Mouse (Mus musculus) heart, embryonic 16.5 days (tissue): Measurements from ENCODE around the gene Tbc1d9b. TPM values are rescaled to one million over a fixed set of nuclear protein-coding genes. Genes with fewer than 3 reads are reported as not detected.
A peak's percentile ranks its signal among the peaks of the same experiment; 100 is the strongest.

Experiments
- ATAC-seq: fragments of 200-750 bp; cut with Nextera tagmentation; replicated peaks from 2 replicates; pipeline ENCODE4 v1.8.0; 2017; ENCODE audit warnings: moderate number of reproducible peaks; ENCODE audit not compliant: insufficient read depth, low FRiP score; ENCODE audit errors: extremely low read depth
- H3K27ac ChIP-seq: fragments of 300-500 bp; sonication (generic); 2 replicates; pipeline ENCODE4 v1.5.1; 2014; ENCODE audit warnings: mild to moderate bottlenecking, low read length, control low read depth, moderate library complexity
- H3K27me3 ChIP-seq: fragments of 300-500 bp; sonication (generic); 2 replicates; pipeline ENCODE4 v1.6.1; 2014; ENCODE audit warnings: low read length, mixed read lengths; ENCODE audit not compliant: control insufficient read depth, insufficient read depth
- H3K36me3 ChIP-seq: fragments of 300-500 bp; sonication (generic); 2 replicates; pipeline ENCODE4 v1.6.1; 2014; ENCODE audit not compliant: control insufficient read depth, insufficient read depth
- H3K4me1 ChIP-seq: fragments of 300-500 bp; sonication (generic); 2 replicates; pipeline ENCODE4 v1.6.1; 2014; ENCODE audit warnings: low read length, mixed read lengths; ENCODE audit not compliant: control insufficient read depth, insufficient read depth
- H3K4me2 ChIP-seq: fragments of 300-500 bp; sonication (generic); 2 replicates; pipeline ENCODE4 v1.6.1; 2014; ENCODE audit warnings: low read depth, mild to moderate bottlenecking, control low read depth, low read length
- H3K4me3 ChIP-seq: fragments of 300-500 bp; sonication (generic); 2 replicates; pipeline ENCODE4 v1.5.1; 2014; ENCODE audit warnings: mild to moderate bottlenecking, control low read depth, low read length
- H3K9ac ChIP-seq: fragments of 300-500 bp; sonication (generic); 2 replicates; pipeline ENCODE4 v1.6.1; 2014; ENCODE audit warnings: low read length, control low read depth
- H3K9me3 ChIP-seq: fragments of 300-500 bp; sonication (generic); replicated peaks from 2 replicates; pipeline ENCODE4 v1.6.1; 2016; ENCODE audit warnings: low read length; ENCODE audit not compliant: control insufficient read depth
- WGBS: fragments of 180-500 bp; shearing (Covaris S2); extraction: QIAGEN DNeasy Blood & Tissue Kit; methylation state at CpG from one replicate; pipeline ENCODE4 v1.1.7; 2014; 5-methylcytosine and 5-hydroxymethylcytosine counted together
- polyA plus RNA-seq: library from polyadenylated mRNA; unstranded; fragments of >200 nt; fragmentation: Nextera tagmentation; extraction: Ambion mirVana; gene quantifications from 2 replicates; pipeline ENCODE4 v1.2.1, GENCODE M21; 2015

The Tbc1d9b gene
- polyA plus RNA-seq, 1 experiment from 2014 or later, result 34.1 TPM

DNA sequence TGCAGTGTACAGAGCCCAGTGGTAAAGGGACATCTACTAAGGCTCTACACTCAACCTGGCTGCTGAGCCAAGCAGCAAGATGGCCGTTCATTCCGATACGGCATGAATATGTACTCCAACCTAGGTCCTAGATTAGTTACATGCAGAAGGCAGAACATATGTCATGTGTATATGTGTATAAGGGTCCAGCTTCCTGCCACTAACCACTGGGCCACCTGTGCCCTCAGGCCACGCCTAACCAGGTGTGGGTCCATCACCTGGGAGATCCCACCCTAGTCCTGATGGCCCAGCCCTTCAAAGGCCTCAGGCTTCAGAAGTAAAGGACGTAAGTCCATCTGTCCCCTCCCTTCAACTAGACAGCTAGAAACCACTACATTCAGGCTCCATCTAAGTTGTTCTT lies 76.8 kb downstream of the Tbc1d9b start:
- Histone ChIP-seq H3K27me3 (no peaks in the 10 kb centered on the region), H3K9me3 (no peaks in the 10 kb centered on the region), H3K36me3 (peaks cover 39% of the 10 kb centered on the region), H3K4me2 (no peak overlapping the region), H3K4me1 (peaks cover 26% of the 10 kb centered on the region), H3K27ac (no peak overlapping the region), H3K9ac (no peak overlapping the region), H3K4me3 (no peak overlapping the region)
- 90% methylated on average over 5 of the region's 5 CpGs for WGBS
- no peak for ATAC-seq

DNA sequence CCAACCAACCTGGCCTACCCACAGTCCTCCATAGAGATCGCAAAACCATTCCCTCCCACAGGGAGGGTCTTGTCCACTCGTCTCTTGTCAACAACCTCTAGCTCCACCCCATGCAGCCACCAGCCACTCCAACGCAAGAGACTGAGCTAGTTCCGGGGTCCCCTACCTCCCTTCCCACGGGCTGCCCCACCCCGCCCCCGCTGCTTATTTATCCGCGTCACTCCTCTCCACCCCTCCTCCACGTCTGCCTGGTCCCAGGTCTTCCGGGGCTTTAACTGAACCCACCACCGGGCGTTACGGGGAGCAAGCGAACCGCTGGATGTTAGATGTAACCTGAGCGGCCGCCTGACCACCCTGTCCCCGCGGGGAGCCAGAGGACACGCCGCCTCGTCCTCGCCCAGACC lies 78.9 kb downstream of the Tbc1d9b start:
- H3K9me3 ChIP-seq, result no peaks in the 10 kb centered on the region
- ATAC-seq, result peak; percentile 90
- peaks cover 23% of the 10 kb centered on the region for H3K36me3 ChIP-seq
- H3K4me1 ChIP-seq, result peaks cover 34% of the 10 kb centered on the region
- peak overlapping the region; percentile 98 for H3K27ac ChIP-seq
- peak overlapping the region; percentile 95 for H3K9ac ChIP-seq
- peak overlapping the region; percentile 82 for H3K4me2 ChIP-seq
- H3K27me3 ChIP-seq, result no peaks in the 10 kb centered on the region
- under 1% methylated on average over 24 of the region's 24 CpGs for WGBS
- H3K4me3 ChIP-seq, result peak overlapping the region; percentile 85

DNA sequence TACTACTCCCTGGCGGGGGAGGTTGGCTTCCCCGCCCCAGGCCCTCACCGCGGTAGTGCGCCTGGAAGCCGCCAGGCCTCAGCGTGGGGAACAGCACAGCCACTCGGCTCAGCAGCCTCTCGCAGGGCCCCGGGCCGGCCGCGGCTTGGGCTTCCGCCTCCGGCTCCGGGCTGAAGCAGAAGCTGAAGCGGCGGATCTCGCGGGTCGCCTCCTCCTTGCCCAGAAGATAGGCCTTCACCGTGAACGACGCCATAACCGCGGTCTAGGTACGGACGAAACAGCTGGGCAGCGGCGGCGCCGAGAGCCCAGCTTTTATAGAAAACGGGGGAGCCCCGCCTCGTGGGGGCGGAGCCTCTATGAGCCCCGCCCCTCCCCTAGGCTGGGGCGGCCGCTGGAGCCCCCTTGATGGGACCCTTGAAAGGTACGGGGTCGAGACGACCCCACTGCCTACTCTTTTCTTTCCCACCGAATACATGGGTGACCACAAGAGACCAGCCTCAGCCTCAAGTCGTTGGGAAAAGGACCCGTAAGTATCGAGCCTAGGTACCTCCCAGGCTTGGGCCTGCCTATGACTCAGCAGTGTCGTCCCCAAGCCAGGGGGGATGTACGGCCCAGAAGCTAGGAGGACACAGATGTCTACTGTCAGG lies 79.4 kb downstream of the Tbc1d9b start, which contains the start of the genes Sqstm1 and Mgat4b:
Gene Sqstm1 (minus strand): TSS at position 323 of the 647 bp plus-strand sequence.
Gene Mgat4b (plus strand): TSS at position 386 of the 647 bp plus-strand sequence.
- Histone ChIP-seq H3K4me3 (peak within 1 kb of the TSS; percentile 85), H3K36me3 (peaks cover 22% of the 10 kb centered on the region), H3K4me1 (peaks cover 37% of the 10 kb centered on the region), H3K4me2 (peak within 1 kb of the TSS; percentile 82), H3K9ac (peak within 1 kb of the TSS; percentile 95), H3K27me3 (no peaks in the 10 kb centered on the region), H3K9me3 (no peaks in the 10 kb centered on the region), H3K27ac (peak within 1 kb of the TSS; percentile 98)
- ATAC-seq, result peak; percentile 59
- under 1% methylated on average over 48 of the region's 48 CpGs for WGBS

DNA sequence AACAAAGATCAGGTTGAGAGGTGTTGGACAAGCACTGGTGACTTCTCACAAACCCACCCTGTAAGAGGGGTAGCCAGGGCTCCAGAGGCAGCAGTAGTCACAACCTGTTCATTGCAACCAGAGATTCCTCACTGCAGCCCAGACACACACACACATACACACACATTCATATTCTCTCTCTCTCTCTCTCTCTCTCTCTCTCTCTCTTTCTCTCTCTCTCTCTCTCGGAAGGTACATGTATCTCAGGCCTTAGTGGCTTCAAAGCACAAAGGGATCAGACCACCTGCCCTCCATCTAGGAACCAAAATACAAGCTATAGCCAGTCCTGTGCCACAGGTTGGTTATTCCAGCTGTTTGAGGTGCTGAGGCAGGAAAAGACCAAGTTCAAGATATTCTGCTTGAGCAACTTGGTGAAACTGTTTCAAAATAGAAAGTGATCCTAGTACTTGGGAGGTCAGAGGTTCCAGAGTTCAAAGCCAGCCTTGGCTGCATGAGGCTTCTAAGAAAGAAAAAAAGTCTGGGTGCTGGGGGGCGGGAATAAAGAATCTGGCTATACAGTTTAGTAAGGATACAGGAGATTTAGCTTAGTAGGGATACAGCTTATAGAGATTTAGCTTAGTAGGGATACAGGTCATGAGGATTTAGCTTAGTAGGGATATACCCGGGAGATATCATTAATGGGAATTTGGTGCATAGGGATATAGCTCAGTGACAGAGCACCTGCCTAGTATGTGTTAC lies 80.3 kb downstream of the Tbc1d9b start:
- H3K36me3 ChIP-seq, result peaks cover 13% of the 10 kb centered on the region
- H3K9me3 ChIP-seq, result no peaks in the 10 kb centered on the region
- peak overlapping the region; percentile 98 for H3K27ac ChIP-seq
- H3K27me3 ChIP-seq, result no peaks in the 10 kb centered on the region
- H3K4me3 ChIP-seq, result peak overlapping the region; percentile 85
- WGBS, result 84% methylated on average over 3 of the region's 3 CpGs
- ATAC-seq, result no peak
- peak overlapping the region; percentile 95 for H3K9ac ChIP-seq
- H3K4me1 ChIP-seq, result peaks cover 39% of the 10 kb centered on the region
- H3K4me2 ChIP-seq, result peak overlapping the region; percentile 82

DNA sequence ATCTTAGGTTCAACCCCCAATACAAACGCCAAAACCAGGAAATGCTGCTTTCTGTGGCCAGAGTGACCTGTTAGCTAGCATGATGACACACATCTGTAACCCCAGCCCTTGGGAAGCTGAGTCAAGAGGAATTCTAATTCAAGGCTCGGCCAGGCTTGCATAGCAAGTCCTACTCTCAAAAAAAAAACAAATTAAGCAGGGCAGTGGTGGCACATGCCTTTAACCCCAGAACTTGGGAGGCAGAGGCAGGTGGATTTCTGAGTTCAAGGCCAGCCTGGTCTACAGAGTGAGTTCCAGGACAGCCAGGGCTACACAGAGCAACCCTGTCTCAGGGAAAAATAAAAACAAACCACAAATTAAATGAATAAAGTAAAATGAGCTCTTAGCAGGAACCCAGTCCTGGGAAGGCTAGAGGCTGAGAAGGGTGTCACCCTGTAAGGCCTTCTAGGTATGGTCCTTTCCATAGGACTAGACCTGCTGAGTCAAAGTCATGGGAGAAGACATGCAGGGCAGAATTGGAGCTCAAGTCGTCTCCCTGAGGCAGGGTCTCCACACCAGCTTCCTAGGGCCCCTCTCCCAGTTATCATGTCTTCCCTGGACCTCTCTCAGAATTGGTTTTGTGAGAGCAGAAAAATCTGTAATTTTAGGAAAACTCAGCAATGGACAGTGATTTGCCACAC lies 81.0 kb downstream of the Tbc1d9b start:
- H3K9ac ChIP-seq, result peak overlapping the region; percentile 8; the same call in 1 of the 2 replicates
- no peaks in the 10 kb centered on the region for H3K27me3 ChIP-seq
- H3K36me3 ChIP-seq, result peaks cover 6% of the 10 kb centered on the region
- no peaks in the 10 kb centered on the region for H3K9me3 ChIP-seq
- no peak overlapping the region for H3K4me3 ChIP-seq
- H3K4me2 ChIP-seq, result no peak overlapping the region
- peaks cover 39% of the 10 kb centered on the region for H3K4me1 ChIP-seq
- 60% methylated on average over 3 of the region's 3 CpGs for WGBS
- peak overlapping the region; percentile 84 for H3K27ac ChIP-seq
- ATAC-seq, result no peak

DNA sequence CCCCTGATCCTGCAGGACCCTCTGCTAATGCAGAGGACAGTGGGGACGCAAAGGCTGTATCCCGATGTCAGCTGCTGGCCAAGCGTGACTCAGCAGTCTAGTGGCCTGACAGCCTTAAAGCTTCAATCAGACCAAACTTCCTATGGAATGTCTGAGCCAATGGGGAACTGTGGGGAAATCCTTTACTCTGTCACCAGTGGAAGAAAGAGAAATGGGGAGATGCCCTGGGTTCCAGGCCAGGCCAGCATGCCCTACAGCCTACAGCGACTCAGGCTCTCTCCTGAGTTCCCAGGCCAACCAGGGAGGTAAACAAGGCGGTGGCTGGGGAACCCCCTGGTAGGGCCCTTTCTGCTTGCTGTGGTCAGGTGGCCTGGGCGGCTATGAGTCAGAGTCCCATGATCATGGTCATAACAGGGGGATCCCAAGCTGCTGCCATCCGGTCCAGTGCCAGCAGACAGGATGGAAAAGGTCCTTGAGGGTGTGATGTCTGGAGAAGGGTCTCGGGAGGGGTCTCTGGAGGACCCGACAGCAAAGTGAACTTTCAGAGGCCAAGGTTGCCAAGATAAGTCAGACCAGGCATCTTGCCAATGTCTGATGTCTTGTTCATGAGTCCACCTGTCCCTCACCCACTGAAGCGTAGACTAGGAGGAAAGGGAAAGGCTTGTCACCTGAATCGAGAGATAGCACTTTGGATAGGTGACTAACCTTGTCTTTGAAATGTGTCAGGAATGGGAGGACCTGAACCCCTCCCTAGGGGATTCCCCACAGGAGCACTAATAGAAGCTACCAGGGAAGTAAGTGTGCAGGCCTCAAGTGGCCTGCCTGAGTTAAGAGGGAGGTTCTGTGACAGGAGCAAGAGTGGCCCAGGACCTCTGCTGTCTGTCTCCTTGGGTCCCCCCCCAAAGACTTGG lies 81.9 kb downstream of the Tbc1d9b start:
- Histone ChIP-seq H3K9me3 (no peaks in the 10 kb centered on the region), H3K9ac (peak overlapping the region; percentile 16; the same call in 1 of the 2 replicates), H3K27me3 (no peaks in the 10 kb centered on the region), H3K36me3 (no peaks in the 10 kb centered on the region), H3K4me1 (peaks cover 42% of the 10 kb centered on the region), H3K27ac (peak overlapping the region; percentile 84), H3K4me3 (peak overlapping the region; percentile 15), H3K4me2 (peak overlapping the region; percentile 44; the same call in 1 of the 2 replicates)
- WGBS, result 18% methylated on average over 11 of the region's 11 CpGs
- ATAC-seq, result peak; percentile 59

DNA sequence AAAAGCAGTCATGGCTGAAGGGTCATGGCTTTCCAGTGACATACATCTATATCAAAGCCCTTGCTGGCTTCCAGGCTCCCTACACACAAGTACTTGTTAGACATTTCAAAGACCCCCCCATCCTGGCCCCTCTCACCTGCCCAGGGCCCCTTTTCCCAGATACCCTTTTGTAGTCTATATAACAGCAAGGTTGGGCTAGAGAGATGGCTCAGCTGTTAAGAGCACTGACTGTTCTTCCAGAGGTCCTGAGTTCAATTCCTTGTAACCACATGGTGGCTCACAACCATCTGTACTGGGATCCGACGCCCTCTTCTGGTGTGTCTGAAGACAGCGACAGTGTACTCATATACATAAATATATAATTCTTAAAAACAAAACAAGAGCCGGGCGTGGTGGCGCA lies 83.4 kb downstream of the Tbc1d9b start:
- H3K4me1 ChIP-seq, result peaks cover 34% of the 10 kb centered on the region
- H3K9me3 ChIP-seq, result no peaks in the 10 kb centered on the region
- WGBS, result 90% methylated on average over 6 of the region's 6 CpGs
- H3K9ac ChIP-seq, result no peak overlapping the region
- H3K4me2 ChIP-seq, result no peak overlapping the region
- no peak overlapping the region for H3K27ac ChIP-seq
- no peaks in the 10 kb centered on the region for H3K27me3 ChIP-seq
- no peaks in the 10 kb centered on the region for H3K36me3 ChIP-seq
- H3K4me3 ChIP-seq, result no peak overlapping the region
- ATAC-seq, result no peak

DNA sequence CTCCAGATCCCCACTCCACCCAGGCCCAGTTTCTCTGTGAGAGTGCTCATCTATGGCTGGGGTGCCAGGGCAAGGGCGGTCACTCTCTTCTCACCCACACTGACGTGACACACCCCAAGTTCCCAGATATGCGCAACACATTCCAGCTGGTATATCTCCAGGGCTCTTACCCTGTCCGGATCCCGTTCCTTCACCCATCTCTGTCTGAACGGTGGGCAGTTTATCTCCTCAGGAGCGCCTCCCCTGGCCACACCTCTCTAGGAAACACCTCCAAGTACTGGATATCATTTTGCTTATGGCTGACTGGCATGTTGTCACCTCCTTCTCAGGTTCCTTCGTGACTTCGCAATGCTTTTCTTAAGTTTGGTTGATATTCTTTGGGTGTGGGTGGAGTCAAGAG lies 84.4 kb downstream of the Tbc1d9b start:
- Histone ChIP-seq H3K4me2 (peak overlapping the region; percentile 36), H3K36me3 (no peaks in the 10 kb centered on the region), H3K9ac (no peak overlapping the region), H3K9me3 (no peaks in the 10 kb centered on the region), H3K4me1 (peaks cover 33% of the 10 kb centered on the region), H3K4me3 (no peak overlapping the region), H3K27ac (no peak overlapping the region), H3K27me3 (no peaks in the 10 kb centered on the region)
- WGBS, result 19% methylated on average over 9 of the region's 9 CpGs
- ATAC-seq, result no peak
